Mouse (Mus musculus) ES-Bruce4 (cell line): Measurements from ENCODE around the gene Tspan13. TPM values are rescaled to one million over a fixed set of nuclear protein-coding genes. Genes with fewer than 3 reads are reported as not detected.

ENCODE experiments used
- H3K27ac ChIP-seq: 2 replicates; pipeline ENCODE4 v1.5.1; 2012; ENCODE audit warnings: low read length, inconsistent platforms; ENCODE audit not compliant: insufficient read depth
- H3K27me3 ChIP-seq: 2 replicates; pipeline ENCODE4 v1.6.1; 2012; ENCODE audit warnings: mild to moderate bottlenecking, low read length, inconsistent platforms; ENCODE audit not compliant: control insufficient read depth, poor library complexity, insufficient read depth, severe bottlenecking
- H3K36me3 ChIP-seq: 2 replicates; pipeline ENCODE4 v1.6.1; 2012; ENCODE audit warnings: inconsistent platforms, mild to moderate bottlenecking, low read length, moderate library complexity; ENCODE audit not compliant: control insufficient read depth, poor library complexity, insufficient read depth, severe bottlenecking
- H3K4me1 ChIP-seq: one replicate; pipeline ENCODE4 v1.8.1; 2011; ENCODE audit warnings: low read length; ENCODE audit not compliant: control insufficient read depth, insufficient read depth
- H3K4me3 ChIP-seq: 2 replicates; pipeline ENCODE4 v1.5.1; 2011; ENCODE audit warnings: low read depth, mild to moderate bottlenecking, low read length
- H3K9ac ChIP-seq: 2 replicates; pipeline ENCODE4 v1.6.1; 2012; ENCODE audit warnings: low read depth, mild to moderate bottlenecking, inconsistent platforms; ENCODE audit not compliant: poor library complexity, severe bottlenecking
- H3K9me3 ChIP-seq: replicated peaks from 2 replicates; pipeline ENCODE4 v1.6.1; 2012; ENCODE audit warnings: mild to moderate bottlenecking, low read length, inconsistent platforms; ENCODE audit not compliant: control insufficient read depth, poor library complexity, insufficient read depth, severe bottlenecking
- CTCF ChIP-seq: IDR thresholded peaks from one replicate; pipeline ENCODE4 v1.8.1; 2011; ENCODE audit warnings: low read depth, low read length
- EP300 ChIP-seq: IDR thresholded peaks from 2 replicates; pipeline ENCODE4 v1.6.1; 2011; ENCODE audit warnings: low read depth, low read length; ENCODE audit not compliant: insufficient read depth
- POLR2A ChIP-seq: IDR thresholded peaks from one replicate; pipeline ENCODE4 v1.8.1; 2011; ENCODE audit warnings: low read length; ENCODE audit not compliant: insufficient read depth
- polyA plus RNA-seq: library from polyadenylated mRNA; stranded (reverse); fragments of >200 nt; gene quantifications from 2 replicates; pipeline ENCODE4 v1.2.4, GENCODE M21; 2011; ENCODE audit warnings: low read depth; ENCODE audit not compliant: missing spikeins, insufficient read depth, insufficient read length

Tspan13 gene
- polyA plus RNA-seq, 1 experiment = 37.8 TPM

GRCm38 (mm10) chr12:36047593-36047992 lies 5.3 kb upstream of the Tspan13 start:
- no peaks in the 10 kb centered on the region for H3K4me1 ChIP-seq
- H3K9me3 ChIP-seq = no peaks in the 10 kb centered on the region
- H3K27me3 ChIP-seq = no peaks in the 10 kb centered on the region; the same call in 1 of the 2 replicates
- no peak for TF ChIP-seq POLR2A
- no peak for TF ChIP-seq EP300
- no peak for TF ChIP-seq CTCF
- H3K9ac ChIP-seq = no peak overlapping the region
- no peak overlapping the region for H3K27ac ChIP-seq
- no peak overlapping the region for H3K4me3 ChIP-seq
- no peaks in the 10 kb centered on the region for H3K36me3 ChIP-seq

- no peak overlapping the region for H3K9ac ChIP-seq
- no peaks in the 10 kb centered on the region for H3K9me3 ChIP-seq
- no peaks in the 10 kb centered on the region; the same call in 1 of the 2 replicates for H3K27me3 ChIP-seq
- TF ChIP-seq POLR2A = no peak
- TF ChIP-seq EP300 = no peak
- no peak for TF ChIP-seq CTCF
- H3K36me3 ChIP-seq = no peaks in the 10 kb centered on the region
- no peaks in the 10 kb centered on the region for H3K4me1 ChIP-seq
- no peak overlapping the region for H3K27ac ChIP-seq
- H3K4me3 ChIP-seq = no peak overlapping the region
Measured at GRCm38 (mm10) chr12:36046196-36046595, 3.9 kb upstream of the Tspan13 start.

GRCm38 (mm10) chr12:36044691-36045090 lies 2.4 kb upstream of the Tspan13 start:
- no peak overlapping the region for H3K4me3 ChIP-seq
- H3K27me3 ChIP-seq = no peaks in the 10 kb centered on the region
- TF ChIP-seq POLR2A (no peak), EP300 (no peak), CTCF (no peak)
- H3K36me3 ChIP-seq = no peaks in the 10 kb centered on the region
- H3K9ac ChIP-seq = no peak overlapping the region
- H3K9me3 ChIP-seq = no peaks in the 10 kb centered on the region
- no peak overlapping the region for H3K27ac ChIP-seq
- no peaks in the 10 kb centered on the region for H3K4me1 ChIP-seq

GRCm38 (mm10) chr12:36041703-36042347 lies 475 bp downstream of the Tspan13 start:
- no peaks in the 10 kb centered on the region for H3K9me3 ChIP-seq
- H3K36me3 ChIP-seq = no peaks in the 10 kb centered on the region
- peak overlapping the region; percentile 95 for H3K4me3 ChIP-seq
- H3K27me3 ChIP-seq = no peaks in the 10 kb centered on the region
- H3K4me1 ChIP-seq = no peaks in the 10 kb centered on the region
- H3K27ac ChIP-seq = no peak overlapping the region
- TF ChIP-seq CTCF = peak; percentile 52
- no peak for TF ChIP-seq POLR2A
- H3K9ac ChIP-seq = peak overlapping the region; percentile 92

GRCm38 (mm10) chr12:36041281-36041589 lies 1.1 kb downstream of the Tspan13 start:
- Histone ChIP-seq H3K4me3 (no peak overlapping the region), H3K9me3 (no peaks in the 10 kb centered on the region), H3K27me3 (no peaks in the 10 kb centered on the region), H3K27ac (no peak overlapping the region), H3K9ac (peak overlapping the region; percentile 92; the same call in 1 of the 2 replicates), H3K36me3 (no peaks in the 10 kb centered on the region), H3K4me1 (no peaks in the 10 kb centered on the region)
- no peak for TF ChIP-seq EP300
- TF ChIP-seq CTCF = no peak
- TF ChIP-seq POLR2A = no peak

- Histone ChIP-seq H3K27me3 (no peaks in the 10 kb centered on the region), H3K9ac (no peak overlapping the region), H3K9me3 (no peaks in the 10 kb centered on the region), H3K27ac (no peak overlapping the region), H3K36me3 (no peaks in the 10 kb centered on the region), H3K4me1 (no peaks in the 10 kb centered on the region), H3K4me3 (no peak overlapping the region)
- TF ChIP-seq POLR2A = no peak
- no peak for TF ChIP-seq EP300
- TF ChIP-seq CTCF = no peak
Measured at GRCm38 (mm10) chr12:36040571-36041280, 1.6 kb downstream of the Tspan13 start.
